Mouse (Mus musculus) spleen, adult 2 months (tissue): Measurements from ENCODE around the gene Fam189b.

Experiments used
- CTCF ChIP-seq: fragments of 200-500 bp; IDR thresholded peaks from 2 replicates; pipeline ENCODE4 v1.5.1; 2011; ENCODE audit warnings: mild to moderate bottlenecking, inconsistent platforms; ENCODE audit not compliant: insufficient read depth, insufficient read length, insufficient replicate concordance; ENCODE audit errors: extremely low read depth
- POLR2A ChIP-seq: fragments of 200-500 bp; IDR thresholded peaks from 2 replicates; pipeline ENCODE4 v1.6.1; 2011; ENCODE audit warnings: low read depth, low read length, inconsistent platforms

DNA sequence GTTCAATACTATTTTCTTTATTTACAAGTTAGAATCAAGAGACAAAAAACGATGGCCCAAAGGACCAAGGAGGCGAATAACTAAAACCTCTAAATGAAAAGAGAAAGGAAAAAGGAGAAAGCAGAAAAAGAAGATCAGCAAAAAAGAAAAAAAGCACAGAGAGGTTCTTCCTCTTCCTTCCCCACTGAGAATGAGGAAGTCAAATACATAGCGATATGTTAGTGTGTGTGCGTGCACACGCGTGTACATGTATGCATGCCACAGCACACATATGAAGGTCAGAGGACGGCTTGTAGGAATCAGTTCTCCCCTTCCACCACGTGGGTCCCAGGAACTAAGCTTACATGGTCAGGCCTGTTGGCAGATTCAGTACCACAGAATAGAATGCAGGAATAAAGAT, 26.0 kb upstream of the Fam189b start:
- TF ChIP-seq POLR2A (no peak), CTCF (no peak)
